Mouse (Mus musculus) left cerebral cortex, postnatal 36 days (tissue): ENCODE measurements around the gene Ciao2a. TPM values are rescaled to one million over a fixed set of nuclear protein-coding genes. Genes with fewer than 3 reads are reported as not detected.

Experiments
- DNase-seq, 2 experiments: peaks; one replicate each; pipeline ENCODE4 v3.0.0; 2021 to 2022; ENCODE audit warnings: low spot score in 2 of 2, mixed read lengths in 1 of 2
- intact Hi-C: fragments of 180-260 bp; cut with DNase I; formaldehyde crosslinking; loops from one replicate; pipeline ENCODE4 v1.15.1; 2025
- total RNA-seq, 2 experiments: library from RNA; stranded (reverse); gene quantifications; 2 replicates each; pipeline ENCODE4 v1.2.3; 2021

Gene Ciao2a
- 10 to 100 TPM; 26.4 to 28.0 TPM for total RNA-seq

DNA sequence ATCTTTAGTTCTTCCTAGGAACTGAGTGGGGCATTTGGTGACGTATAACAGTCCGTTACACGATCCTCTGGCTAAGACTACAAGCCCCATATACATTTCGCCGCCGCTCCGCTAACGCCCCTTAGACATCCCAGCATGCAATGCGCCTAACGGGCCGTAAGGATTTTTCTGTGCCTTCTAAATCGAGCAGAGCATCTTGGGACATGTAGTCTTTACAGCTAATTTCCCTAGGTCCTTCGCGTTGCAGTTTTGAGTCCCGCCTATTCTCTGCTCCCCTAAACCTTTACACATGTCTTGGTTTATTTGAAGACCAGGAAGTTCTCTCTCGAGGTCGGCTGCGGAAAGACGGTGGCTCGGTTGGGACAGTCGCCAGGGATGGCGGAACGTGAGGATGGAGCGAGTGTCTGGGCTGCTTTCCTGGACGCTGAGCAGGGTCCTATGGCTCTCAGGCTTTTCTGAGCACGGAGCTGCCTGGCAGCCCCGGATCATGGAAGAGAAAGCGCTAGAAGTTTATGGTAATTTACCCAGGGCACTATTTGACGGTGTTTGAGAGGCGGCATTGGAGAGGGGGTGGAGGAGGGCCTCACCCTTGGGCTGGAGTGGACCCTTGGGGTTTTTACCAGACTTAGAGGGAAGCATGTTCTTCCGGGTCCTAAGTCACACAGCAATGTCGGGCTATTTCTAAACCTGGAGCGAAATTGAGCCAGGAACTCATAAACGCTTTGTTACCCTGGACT lies at the start of gene Ciao2a, which contains the start of gene Snx1:
Gene Ciao2a (plus strand): TSS at position 156 of the 737 bp plus-strand sequence.
Gene Snx1 (minus strand): TSS at position 132 of the 737 bp plus-strand sequence.
- peak; percentile 92 to 93 for DNase-seq
- intact Hi-C loops = no loop called here

DNA sequence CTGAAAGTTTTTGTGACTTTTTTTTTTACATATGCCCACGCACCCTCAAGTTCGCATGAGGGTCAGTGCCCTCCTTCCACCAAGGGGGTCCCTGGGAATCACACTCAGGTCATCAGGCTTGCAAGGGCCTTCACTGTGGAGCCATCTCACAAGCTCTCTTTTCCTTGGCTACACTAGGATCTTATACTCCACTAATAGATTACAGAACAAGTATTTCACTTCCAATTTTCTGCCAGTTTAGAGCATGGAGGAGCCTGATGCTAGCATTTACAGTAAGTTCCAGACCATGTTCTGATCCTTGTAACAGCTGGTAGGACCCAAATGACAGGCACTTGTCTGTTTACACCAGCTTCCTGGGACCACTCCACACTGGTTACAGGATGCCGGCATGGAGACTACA lies 48.3 kb upstream of the Ciao2a start:
- intact Hi-C loops = no loop called here
- no peak for DNase-seq

DNA sequence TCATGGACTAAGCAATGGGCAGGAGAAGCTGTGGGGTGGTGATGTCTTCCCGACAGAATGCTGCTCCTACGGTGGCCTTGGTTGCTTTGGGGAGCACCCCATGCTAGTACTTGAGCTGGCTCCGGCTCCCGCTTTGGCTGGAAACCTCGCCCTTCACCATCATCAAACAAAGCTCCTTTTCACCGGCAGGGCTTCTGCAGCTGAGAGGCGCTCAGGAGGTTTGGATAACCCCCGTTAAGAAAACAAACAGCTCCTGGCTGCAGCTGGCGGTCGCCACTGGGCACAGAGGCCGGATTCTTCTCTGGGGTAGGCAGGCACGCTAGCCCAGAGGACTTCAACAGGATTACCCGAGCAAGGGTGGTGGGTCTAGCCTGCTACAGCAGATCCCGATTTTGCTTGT lies 47.9 kb upstream of the Ciao2a start:
- intact Hi-C loops = no loop called here
- DNase-seq = no peak

DNA sequence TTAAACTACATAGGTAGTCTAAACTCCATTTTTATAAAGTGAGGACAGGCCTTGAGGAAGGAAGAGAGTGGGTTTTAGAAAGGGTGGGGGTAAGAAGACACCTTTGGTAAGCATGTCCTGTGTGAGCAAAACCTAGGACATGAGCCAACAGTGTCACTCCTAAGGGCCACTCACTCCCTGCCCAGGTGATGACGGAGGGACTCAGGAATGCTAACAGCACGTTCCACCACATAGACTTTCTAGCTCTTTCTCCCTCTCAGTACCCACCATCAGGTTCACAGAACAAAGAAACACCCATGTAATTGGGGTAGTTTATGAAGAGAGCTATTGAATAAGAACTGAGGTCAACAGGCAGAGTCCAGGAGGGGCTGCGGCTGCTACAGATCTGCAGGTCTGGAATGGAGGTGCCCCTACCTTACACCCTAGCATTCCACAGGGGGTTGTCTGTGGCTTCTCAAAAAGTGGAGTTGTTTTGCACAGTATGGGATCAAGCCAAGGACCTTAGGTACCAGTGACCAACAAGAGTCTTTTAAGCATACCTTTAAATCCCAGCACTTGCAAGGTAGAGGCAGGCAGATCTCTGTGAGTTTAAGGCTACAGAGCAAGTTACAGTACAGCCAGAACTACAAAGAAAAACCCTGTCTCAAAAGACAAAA lies 45.5 kb upstream of the Ciao2a start:
- no peak for DNase-seq
- intact Hi-C loops = no loop called here

DNA sequence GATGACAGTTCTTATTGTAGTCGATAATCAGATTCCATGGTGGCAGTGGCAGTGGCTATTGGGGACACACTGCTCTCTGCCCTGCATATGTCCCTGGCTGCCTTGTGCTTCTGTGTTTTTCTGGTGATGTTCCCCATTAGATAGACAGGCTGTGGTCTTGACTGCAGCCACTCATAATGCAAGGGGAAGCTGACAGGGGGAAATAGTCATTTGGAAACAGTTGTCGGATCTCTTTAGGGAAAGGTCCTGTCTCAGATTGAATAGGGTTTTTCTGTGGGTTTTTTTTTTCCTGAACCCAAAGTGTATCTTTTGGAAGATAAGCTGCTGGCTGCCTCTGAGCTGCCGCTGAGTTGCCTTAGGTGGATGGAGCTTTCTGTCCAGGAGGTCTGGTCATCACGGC lies 44.4 kb upstream of the Ciao2a start:
- no peak for DNase-seq
- intact Hi-C loops = no loop called here

DNA sequence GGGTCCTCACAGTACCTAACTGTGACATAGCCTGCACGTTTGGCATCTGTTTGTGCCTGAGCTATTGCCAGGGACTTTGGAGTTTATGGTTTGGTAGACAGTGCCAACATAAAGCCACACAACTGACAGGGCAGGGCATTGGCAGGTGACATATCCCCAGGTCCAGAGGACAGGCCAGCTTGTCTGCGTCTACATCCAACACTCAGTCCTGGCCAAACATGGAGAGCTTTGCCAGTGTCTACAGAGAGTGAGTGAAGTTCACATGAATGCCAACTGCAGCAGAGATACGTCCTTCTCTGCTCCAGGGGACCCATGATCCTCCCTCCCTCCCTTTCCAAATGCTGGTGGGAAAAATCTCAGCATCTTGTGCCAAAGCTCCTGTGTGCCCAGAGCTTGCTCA lies 42.2 kb upstream of the Ciao2a start:
- intact Hi-C loops = no loop called here
- DNase-seq = no peak

DNA sequence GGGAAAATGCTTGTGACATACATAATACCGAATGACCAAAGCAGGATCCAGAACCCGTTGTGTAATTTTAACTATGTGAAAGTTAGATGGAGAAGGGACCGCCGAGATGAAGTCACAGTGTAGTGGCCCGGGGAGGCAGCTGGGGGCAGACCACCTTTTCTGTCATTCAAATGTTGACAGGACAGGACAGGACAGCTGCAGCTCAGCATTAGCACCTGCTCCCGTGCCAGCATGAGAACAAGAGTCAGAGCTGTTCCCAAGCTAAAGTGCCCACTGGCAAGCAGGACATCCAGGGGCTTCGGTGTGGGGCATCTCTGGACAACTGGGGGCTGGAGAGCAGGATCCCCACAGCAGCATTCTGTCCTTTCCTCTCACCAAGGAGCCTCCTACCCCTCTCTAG lies 39.3 kb upstream of the Ciao2a start:
- intact Hi-C loops = no loop called here
- DNase-seq = no peak

DNA sequence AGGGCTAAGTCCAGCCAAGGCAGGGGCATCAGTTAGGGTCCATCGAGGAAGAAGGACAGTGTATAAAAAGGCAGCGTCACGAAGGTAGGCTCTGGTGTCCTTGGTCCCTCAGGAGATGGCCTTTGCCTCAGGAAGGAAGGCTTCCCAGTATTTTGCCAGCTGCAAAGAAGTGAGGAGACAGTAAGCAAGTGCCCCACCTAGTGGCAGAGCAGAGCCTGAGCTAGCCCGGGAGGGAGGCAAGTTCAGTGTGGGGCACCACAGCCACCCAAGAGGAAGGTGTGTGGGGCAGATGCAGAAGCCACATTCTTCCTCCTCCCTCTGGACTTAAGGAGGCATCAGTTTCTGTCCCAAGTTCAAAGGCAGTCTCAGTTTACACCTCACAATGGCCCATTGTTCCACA lies 38.0 kb upstream of the Ciao2a start:
- intact Hi-C loops = no loop called here
- peak in 1 of 2 experiments; percentile 29 for DNase-seq

DNA sequence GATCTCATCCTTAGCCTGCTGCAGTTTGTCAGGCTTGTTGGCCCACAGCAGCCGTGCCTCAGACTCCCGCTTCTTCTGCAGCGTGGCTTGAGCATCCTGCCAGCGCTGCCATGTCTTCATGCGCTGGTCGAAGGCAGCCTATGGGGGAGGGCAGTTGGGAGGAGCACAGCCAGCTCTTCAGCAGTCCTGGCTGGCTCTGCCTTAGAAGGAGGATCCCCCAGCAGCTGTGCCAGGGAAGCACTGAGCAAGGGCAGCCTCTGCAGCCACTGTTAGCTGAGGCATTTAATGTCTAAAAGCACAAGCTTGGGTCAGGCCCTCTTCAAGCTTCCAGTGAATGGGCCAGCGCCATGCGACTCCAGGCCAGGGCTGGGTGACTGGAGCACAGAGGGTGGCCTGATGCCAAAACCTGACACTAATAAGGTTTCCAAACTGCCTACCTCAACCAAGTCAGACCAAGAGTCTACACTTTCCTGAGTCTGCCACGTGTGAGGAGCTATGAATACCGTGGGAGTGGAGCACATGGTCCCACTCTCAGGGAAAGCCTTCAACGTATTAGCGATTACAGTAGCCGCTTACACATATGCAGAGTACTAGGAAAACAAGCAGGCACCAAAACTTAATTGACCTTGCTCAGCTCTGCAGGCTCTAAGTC lies 35.7 kb upstream of the Ciao2a start:
- DNase-seq = no peak
- intact Hi-C loops = no loop called here

DNA sequence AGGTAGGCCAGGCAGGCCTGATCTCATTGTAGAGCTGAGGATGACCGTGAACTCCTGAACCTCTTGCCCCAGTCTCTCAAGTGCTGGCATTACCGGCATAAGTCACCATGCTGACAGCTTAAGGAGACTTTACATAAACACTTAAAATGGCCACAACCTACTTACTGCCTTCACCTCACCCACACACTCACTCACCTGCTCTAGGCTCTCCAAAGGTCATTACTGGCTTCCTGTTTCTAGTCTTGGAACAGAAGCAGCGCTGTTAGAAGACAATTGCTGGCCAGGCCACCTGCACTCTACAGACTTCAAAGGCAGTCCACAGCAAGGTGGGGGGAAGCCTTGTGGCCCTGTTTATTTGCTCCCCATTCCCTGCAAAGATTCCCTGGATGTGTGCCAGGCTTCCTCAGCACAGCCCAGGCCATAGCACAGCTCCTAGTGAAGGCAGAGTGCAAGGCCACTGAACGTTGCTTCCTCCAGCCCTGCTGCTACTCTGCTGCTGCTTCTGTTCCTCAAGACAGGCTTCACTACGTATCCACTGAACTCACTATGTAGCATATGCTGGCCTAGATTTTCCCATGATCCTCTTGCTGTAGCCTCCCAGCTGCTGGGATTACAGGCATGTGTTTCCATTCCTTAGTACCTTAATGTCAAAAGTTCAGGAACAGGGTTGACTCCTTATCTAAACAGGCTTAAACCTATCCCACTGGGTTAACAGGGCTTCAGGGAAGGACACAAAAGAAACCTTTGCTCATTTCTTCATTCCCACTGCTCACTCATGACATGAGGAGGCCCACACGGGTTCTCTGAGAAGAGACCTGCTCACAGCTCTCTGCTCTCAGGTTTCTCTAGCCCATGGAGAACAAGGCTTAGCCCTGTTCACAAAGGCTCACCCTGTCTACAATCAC lies 34.8 kb upstream of the Ciao2a start:
- no peak for DNase-seq
- intact Hi-C loops = no loop called here

DNA sequence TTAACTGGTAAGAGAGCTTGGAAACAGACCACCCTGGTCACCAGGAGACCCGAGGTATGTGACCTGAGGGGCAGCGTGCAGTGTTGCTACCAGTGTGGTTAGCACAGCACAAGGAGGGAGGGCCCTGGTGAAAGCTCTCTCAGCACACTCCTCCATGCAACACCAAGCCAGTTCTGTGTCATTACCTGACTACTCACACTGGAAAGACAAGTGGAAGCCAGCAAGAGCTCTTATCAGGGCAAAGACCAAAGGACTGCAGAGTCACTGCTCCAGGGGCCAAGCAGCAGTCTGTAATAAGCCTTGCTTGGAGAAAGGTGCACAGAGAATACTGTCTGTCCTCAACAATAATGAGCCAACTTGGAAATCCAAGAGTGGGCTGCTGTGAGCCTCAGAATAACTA lies 33.7 kb upstream of the Ciao2a start:
- intact Hi-C loops = no loop called here
- DNase-seq = no peak

DNA sequence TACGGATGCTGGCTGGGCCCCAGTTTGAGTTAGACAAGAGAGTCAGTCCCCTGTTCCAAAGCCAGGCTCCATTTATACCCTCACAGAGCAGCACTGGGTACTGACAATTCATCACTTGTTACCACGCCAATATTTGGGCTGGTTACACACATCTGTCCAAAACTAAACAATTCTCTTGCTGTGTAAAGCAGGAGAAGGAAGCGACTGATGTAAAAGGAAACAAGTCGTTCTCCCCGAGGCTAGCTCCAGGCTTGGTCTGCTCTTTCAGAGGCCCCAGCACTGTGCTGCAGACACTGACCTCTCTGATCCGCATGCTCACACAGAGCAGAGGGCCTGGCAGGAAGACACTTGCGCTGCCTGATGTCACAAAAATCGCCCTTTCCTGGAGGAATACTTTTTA lies 24.8 kb upstream of the Ciao2a start:
- no peak for DNase-seq
- intact Hi-C loops = no loop called here

DNA sequence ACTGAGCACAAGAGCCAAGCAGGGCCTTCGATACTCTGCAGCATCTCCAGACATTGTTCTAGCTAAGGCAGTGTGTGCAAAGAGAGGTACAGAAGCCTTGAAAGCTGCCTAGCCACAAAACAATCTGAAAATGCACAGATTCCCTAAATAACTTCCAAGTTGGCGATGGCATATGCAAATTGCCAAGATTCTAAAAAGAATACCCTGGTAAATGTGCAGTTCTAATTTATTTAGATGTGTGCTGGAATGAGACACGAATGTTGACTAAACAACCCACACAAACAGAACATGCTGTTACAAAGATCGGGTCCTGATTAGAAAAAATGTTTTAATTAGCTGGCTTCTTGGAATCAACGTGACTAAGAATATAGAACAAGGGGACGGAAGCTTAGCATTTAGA lies 23.7 kb upstream of the Ciao2a start:
- intact Hi-C loops = no loop called here
- DNase-seq = no peak

DNA sequence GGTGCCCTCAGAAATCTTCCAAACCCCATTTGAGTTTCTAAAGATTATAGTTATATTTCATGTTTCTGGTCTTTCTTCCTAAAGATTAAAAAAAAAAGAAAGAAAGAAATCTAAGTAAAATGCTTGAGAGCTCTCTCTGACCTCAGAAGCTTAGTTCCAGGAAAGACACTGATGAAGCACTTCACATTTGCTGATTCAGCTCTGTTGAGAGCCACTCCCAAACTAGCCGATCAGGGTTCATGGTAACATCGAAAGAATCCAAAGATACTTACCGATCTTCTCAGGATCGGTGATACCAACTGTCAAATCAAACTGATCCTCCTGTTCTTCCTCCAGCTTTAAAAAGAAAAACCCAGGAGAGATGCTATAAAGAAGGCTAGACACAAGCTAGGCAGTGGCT lies 21.8 kb upstream of the Ciao2a start:
- intact Hi-C loops = no loop called here

DNA sequence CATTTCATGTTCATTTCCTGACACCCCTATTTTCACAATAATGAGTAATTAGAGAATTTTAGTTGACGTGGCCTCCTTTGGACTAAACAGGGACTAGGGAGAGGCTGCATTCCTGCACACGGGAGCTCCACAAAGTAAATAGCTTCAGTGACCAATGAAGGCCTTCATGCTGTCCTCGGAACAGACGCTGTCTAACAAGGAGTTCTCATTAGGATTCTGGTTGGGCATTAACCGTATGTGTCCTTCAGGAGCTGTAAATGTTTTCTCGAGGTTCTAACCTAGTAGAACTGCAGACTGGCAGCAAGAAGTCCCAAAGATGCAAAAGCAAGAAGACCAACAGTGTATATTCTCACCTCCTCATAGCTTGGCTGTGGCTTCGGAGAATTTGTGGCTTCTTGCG lies 21.2 kb upstream of the Ciao2a start:
- no peak for DNase-seq
- intact Hi-C loops = no loop called here

More for the DNA sequence above, 21.8 kb upstream of the Ciao2a start:
- DNase-seq = no peak

DNA sequence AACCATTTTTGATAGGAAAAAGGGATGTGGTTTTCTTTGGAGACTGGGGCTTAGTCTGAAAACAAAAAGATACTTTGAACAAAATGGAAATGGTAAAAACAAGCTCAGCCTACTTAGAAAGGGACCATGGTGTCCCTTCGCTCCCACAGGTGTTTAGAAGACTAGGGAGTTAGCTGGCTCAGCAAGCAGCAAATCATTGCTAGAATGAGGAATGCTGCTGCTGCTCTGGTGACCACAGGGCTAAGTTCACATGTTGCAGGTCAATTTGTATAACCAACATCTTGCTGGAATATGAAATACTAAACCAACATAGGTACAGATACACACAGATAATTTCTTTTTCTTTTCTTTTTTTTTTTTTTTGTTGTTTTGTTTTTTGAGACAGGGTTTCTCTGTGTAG lies 16.8 kb upstream of the Ciao2a start:
- no peak for DNase-seq
- intact Hi-C loops = no loop called here

DNA sequence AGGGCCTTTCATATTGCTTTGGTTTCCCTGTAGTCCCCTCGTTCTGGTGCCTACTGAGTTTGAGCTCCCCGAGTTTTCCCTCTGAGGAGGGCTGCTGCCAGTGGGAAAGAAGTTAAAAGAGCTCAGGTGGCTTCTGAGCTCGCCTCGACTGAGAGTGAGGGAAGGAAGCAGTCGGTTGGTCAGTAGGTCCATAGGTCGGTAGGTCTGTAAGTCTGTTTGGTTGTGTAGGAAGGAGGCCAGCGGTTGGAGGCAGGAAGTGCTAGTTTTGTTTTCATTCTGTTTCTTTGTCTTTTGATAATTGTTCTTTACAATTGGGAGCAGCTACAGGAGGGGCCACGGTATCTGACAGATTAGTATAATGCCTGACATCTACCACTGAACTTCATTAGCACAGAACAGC lies 16.3 kb upstream of the Ciao2a start:
- DNase-seq = no peak
- intact Hi-C loops = no loop called here

DNA sequence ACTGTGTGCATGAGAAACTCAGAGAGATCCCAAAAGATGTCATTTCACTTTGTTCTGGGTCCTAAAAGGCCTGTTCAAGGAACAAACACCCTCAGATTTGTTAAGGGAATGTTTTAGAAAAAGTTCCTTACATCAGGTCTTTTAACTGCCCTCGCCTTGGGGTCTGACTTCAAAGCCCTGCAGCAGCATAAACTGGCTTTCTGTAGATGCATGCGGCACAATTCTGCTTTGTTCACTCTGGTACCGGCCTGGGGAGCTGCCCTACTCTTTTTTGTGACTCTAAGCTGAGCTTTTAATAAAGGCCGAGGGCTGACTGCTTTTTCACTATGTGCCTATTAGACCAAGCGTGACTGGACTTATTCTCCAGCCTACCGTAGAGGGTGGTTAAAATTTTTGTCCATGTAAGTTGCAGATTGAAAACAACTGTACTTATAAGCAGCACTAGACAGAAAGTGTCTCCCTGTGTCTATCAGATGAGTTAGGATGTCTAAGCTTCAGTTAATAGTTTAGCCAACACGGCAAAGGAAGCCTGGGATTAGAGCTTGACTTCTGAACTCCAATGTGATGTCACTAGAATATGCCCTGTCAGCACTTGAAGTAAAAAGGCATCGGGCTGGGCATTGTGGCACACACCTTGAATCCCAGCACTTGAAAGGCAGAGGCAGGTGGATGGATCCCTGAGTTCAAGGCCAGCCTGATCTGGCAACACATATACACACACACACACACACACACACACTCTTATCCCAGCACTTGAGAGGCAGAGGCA lies 15.6 kb upstream of the Ciao2a start:
- intact Hi-C loops = no loop called here
- DNase-seq = no peak

DNA sequence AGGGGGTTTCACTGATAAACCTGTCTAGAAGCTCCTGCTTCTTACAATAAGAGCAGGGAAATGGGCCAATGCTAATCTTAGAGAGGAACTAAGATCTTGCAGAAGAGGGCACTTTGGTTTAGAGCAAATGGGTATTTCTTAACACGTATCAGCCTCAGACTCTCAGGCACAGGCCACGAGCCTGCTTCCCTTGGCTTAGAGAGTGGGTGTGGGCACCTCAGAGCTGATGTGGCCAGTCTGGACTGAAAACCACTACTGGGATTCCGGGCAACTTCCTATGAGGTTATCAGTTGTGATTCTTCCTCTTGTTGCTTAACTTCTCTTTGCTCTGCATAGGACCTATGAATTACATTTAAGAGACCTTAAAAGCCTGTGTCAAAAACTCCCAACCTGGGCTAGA lies 12.1 kb upstream of the Ciao2a start:
- intact Hi-C loops = no loop called here
- DNase-seq = no peak
